Mouse (Mus musculus) myocyte (in vitro differentiated cells): ENCODE results near the gene Mxd4. TPM values are rescaled to one million over a fixed set of nuclear protein-coding genes. Genes with fewer than 3 reads are reported as not detected.
A peak's percentile ranks its signal among the peaks of the same experiment; 100 is the strongest.

ENCODE experiments used
- H3K27me3 ChIP-seq: one replicate; pipeline ENCODE4 v1.6.1; 2011; ENCODE audit not compliant: control insufficient read depth, insufficient read depth, insufficient read length
- H3K36me3 ChIP-seq: one replicate; pipeline ENCODE4 v1.6.1; 2011; ENCODE audit not compliant: control insufficient read depth, insufficient read depth
- H3K4me2 ChIP-seq: one replicate; pipeline ENCODE4 v1.6.1; 2011; ENCODE audit warnings: low read depth, control low read depth
- H3K4me3 ChIP-seq: one replicate; pipeline ENCODE4 v1.5.1; 2011; ENCODE audit warnings: mild to moderate bottlenecking, control low read depth, moderate library complexity
- H3K79me2 ChIP-seq: one replicate; pipeline ENCODE4 v1.6.1; 2011; ENCODE audit not compliant: control insufficient read depth, insufficient read depth
- H3ac ChIP-seq: one replicate; pipeline ENCODE4 v1.6.1; 2011; ENCODE audit not compliant: control insufficient read depth, insufficient read length
- CEBPB ChIP-seq: IDR thresholded peaks from 2 replicates; pipeline ENCODE4 v1.6.1; 2011; ENCODE audit warnings: mild to moderate bottlenecking, moderate library complexity; ENCODE audit not compliant: poor library complexity, insufficient read depth, severe bottlenecking
- E2F4 ChIP-seq: IDR thresholded peaks from one replicate; pipeline ENCODE4 v1.6.1; 2011; ENCODE audit warnings: mild to moderate bottlenecking, control low read depth, moderate library complexity; ENCODE audit not compliant: insufficient read depth
- MAX ChIP-seq: IDR thresholded peaks from one replicate; pipeline ENCODE4 v1.6.1; 2011; ENCODE audit warnings: low read depth, mild to moderate bottlenecking, control low read depth
- MYOD1 ChIP-seq, 3 experiments: IDR thresholded peaks; one replicate each; pipeline ENCODE4 v1.6.1; 2011; ENCODE audit warnings: control low read depth in 2 of 3, low read depth in 2 of 3, mild to moderate bottlenecking in 2 of 3, moderate library complexity in 1 of 3; ENCODE audit not compliant: insufficient read length in 2 of 3, control insufficient read depth in 1 of 3
- MYOG ChIP-seq, 3 experiments: IDR thresholded peaks; one replicate each; pipeline ENCODE4 v1.6.1; 2011; ENCODE audit warnings: control low read depth in 2 of 3, low read depth in 2 of 3, mild to moderate bottlenecking in 2 of 3; ENCODE audit not compliant: insufficient read length in 2 of 3, control insufficient read depth in 1 of 3, insufficient read depth in 1 of 3
- POLR2A ChIP-seq: IDR thresholded peaks from one replicate; pipeline ENCODE4 v1.6.1; 2011; ENCODE audit warnings: low read depth, mild to moderate bottlenecking, control low read depth, moderate library complexity; ENCODE audit not compliant: insufficient read length
- POLR2AphosphoS2 ChIP-seq: IDR thresholded peaks from one replicate; pipeline ENCODE4 v1.6.1; 2011; ENCODE audit warnings: low read depth, control low read depth; ENCODE audit not compliant: insufficient read length
- REST ChIP-seq: IDR thresholded peaks from one replicate; pipeline ENCODE4 v1.6.1; 2011; ENCODE audit warnings: mild to moderate bottlenecking, control low read depth, moderate library complexity; ENCODE audit not compliant: insufficient read depth, insufficient read length
- SRF ChIP-seq: IDR thresholded peaks from one replicate; pipeline ENCODE4 v1.6.1; 2011; ENCODE audit warnings: low read depth; ENCODE audit not compliant: control insufficient read depth, insufficient read length
- TCF12 ChIP-seq: IDR thresholded peaks from one replicate; pipeline ENCODE4 v1.6.1; 2011; ENCODE audit warnings: mild to moderate bottlenecking, control low read depth; ENCODE audit not compliant: poor library complexity, insufficient read depth, severe bottlenecking
- TCF3 ChIP-seq: IDR thresholded peaks from one replicate; pipeline ENCODE4 v1.6.1; 2011; ENCODE audit warnings: low read depth, control low read depth; ENCODE audit not compliant: insufficient read length
- USF1 ChIP-seq: IDR thresholded peaks from one replicate; pipeline ENCODE4 v1.6.1; 2011; ENCODE audit warnings: low read depth, mild to moderate bottlenecking, control low read depth, moderate library complexity
- polyA plus RNA-seq: library from polyadenylated mRNA; unstranded; fragments of >200 nt; fragmentation: generic; extraction: Trizol; gene quantifications from one replicate; pipeline ENCODE4 v1.2.1, GENCODE M21; 2012; ENCODE audit warnings: missing spikeins

Mxd4 gene
- polyA plus RNA-seq, 1 experiment: 26.4 TPM

GRCm38 (mm10) chr5:34194975-34195662 is 7.6 kb upstream of the Mxd4 start:
- H3K36me3 ChIP-seq: no peaks in the 10 kb centered on the region
- no peak for TF ChIP-seq SRF
- no peak for TF ChIP-seq E2F4
- H3K27me3 ChIP-seq: peaks cover 19% of the 10 kb centered on the region
- H3K4me2 ChIP-seq: no peak overlapping the region
- H3K4me3 ChIP-seq: no peak overlapping the region
- H3K79me2 ChIP-seq: no peaks in the 10 kb centered on the region
- no peak overlapping the region for H3ac ChIP-seq

- TF ChIP-seq MYOG (IDR thresholded peaks at IDR 0.05; ENCODE audit: control insufficient read depth in 1 of 3, insufficient read depth in 1 of 3, insufficient read length in 2 of 3, low read depth in 2 of 3): peak in 1 of 3 experiments; percentile 60
- peak in 1 of 3 experiments; percentile 59 for TF ChIP-seq MYOD1 (IDR thresholded peaks at IDR 0.05; ENCODE audit: control insufficient read depth in 1 of 3, insufficient read length in 2 of 3, low read depth in 2 of 3)
- TF ChIP-seq E2F4: no peak
- H3K79me2 ChIP-seq: no peaks in the 10 kb centered on the region
- H3K27me3 ChIP-seq: peaks cover 15% of the 10 kb centered on the region
Measured at GRCm38 (mm10) chr5:34194426-34194825, 6.9 kb upstream of the Mxd4 start.

GRCm38 (mm10) chr5:34191843-34192242 is 4.3 kb upstream of the Mxd4 start:
- no peak for TF ChIP-seq REST
- TF ChIP-seq MYOD1 (IDR thresholded peaks at IDR 0.05; ENCODE audit: control insufficient read depth in 1 of 3, insufficient read length in 2 of 3, low read depth in 2 of 3): no peak
- TF ChIP-seq USF1: no peak
- TF ChIP-seq TCF3: no peak
- no peak for TF ChIP-seq POLR2AphosphoS2
- TF ChIP-seq E2F4: no peak
- TF ChIP-seq MAX: no peak

More at GRCm38 (mm10) chr5:34194426-34194825, 6.9 kb upstream of the Mxd4 start:
- Histone ChIP-seq H3K4me2 (no peak overlapping the region), H3K4me3 (no peak overlapping the region), H3K36me3 (no peaks in the 10 kb centered on the region), H3ac (no peak overlapping the region)

GRCm38 (mm10) chr5:34191021-34191420 is 3.5 kb upstream of the Mxd4 start:
- H3K4me2 ChIP-seq: no peak overlapping the region
- no peaks in the 10 kb centered on the region for H3K79me2 ChIP-seq
- TF ChIP-seq E2F4: no peak
- H3K4me3 ChIP-seq: no peak overlapping the region
- no peaks in the 10 kb centered on the region for H3K36me3 ChIP-seq
- H3ac ChIP-seq: no peak overlapping the region
- no peaks in the 10 kb centered on the region for H3K27me3 ChIP-seq

More at GRCm38 (mm10) chr5:34191843-34192242, 4.3 kb upstream of the Mxd4 start:
- no peak overlapping the region for H3K4me2 ChIP-seq
- no peaks in the 10 kb centered on the region for H3K36me3 ChIP-seq
- no peak overlapping the region for H3K4me3 ChIP-seq
- H3ac ChIP-seq: no peak overlapping the region
- peaks cover 6% of the 10 kb centered on the region for H3K27me3 ChIP-seq
- H3K79me2 ChIP-seq: no peaks in the 10 kb centered on the region

- Histone ChIP-seq H3K4me2 (no peak overlapping the region), H3ac (no peak overlapping the region), H3K36me3 (no peaks in the 10 kb centered on the region), H3K4me3 (no peak overlapping the region), H3K79me2 (no peaks in the 10 kb centered on the region), H3K27me3 (no peaks in the 10 kb centered on the region)
- TF ChIP-seq SRF (no peak), E2F4 (no peak), MYOG (IDR thresholded peaks at IDR 0.05; ENCODE audit: control insufficient read depth in 1 of 3, insufficient read depth in 1 of 3, insufficient read length in 2 of 3, low read depth in 2 of 3) (no peak), TCF12 (no peak), MAX (no peak), USF1 (no peak), REST (no peak), POLR2AphosphoS2 (no peak), TCF3 (no peak), CEBPB (no peak), POLR2A (no peak), MYOD1 (IDR thresholded peaks at IDR 0.05; ENCODE audit: control insufficient read depth in 1 of 3, insufficient read length in 2 of 3, low read depth in 2 of 3) (no peak)
Measured at GRCm38 (mm10) chr5:34189521-34189920, 2.0 kb upstream of the Mxd4 start.

GRCm38 (mm10) chr5:34188856-34189255 is 1.3 kb upstream of the Mxd4 start:
- H3K36me3 ChIP-seq: no peaks in the 10 kb centered on the region
- peak overlapping the region; percentile 74 for H3K4me2 ChIP-seq
- no peaks in the 10 kb centered on the region for H3K27me3 ChIP-seq
- H3K4me3 ChIP-seq: peak overlapping the region; percentile 52
- no peaks in the 10 kb centered on the region for H3K79me2 ChIP-seq
- no peak for TF ChIP-seq USF1
- TF ChIP-seq SRF: no peak
- TF ChIP-seq TCF12: peak; percentile 24
- no peak for TF ChIP-seq CEBPB
- peak; percentile 25 to 73 (median 41) for TF ChIP-seq MYOD1 (IDR thresholded peaks at IDR 0.05; ENCODE audit: control insufficient read depth in 1 of 3, insufficient read length in 2 of 3, low read depth in 2 of 3)
- no peak for TF ChIP-seq REST
- TF ChIP-seq TCF3: no peak
- no peak for TF ChIP-seq POLR2AphosphoS2
- TF ChIP-seq E2F4: no peak
- TF ChIP-seq MAX: no peak
- TF ChIP-seq POLR2A: no peak
- TF ChIP-seq MYOG (IDR thresholded peaks at IDR 0.05; ENCODE audit: control insufficient read depth in 1 of 3, insufficient read depth in 1 of 3, insufficient read length in 2 of 3, low read depth in 2 of 3): peak in 2 of 3 experiments; percentile 49 to 70
- no peak overlapping the region for H3ac ChIP-seq
